Mouse (Mus musculus): ENCODE measurements around the gene Rbm15. TPM values are rescaled to one million over a fixed set of nuclear protein-coding genes. Genes with fewer than 3 reads are reported as not detected.

The Rbm15 gene
- polyA plus RNA-seq (2014; fragmentation: Nextera tagmentation; extraction: Ambion mirVana): 19.0 and 20.7 TPM in 2 replicates

- Histone ChIP-seq H3K9ac (replicated peaks; ENCODE audit: low read depth, low read length) (peak within 1 kb of the TSS; percentile 82), H3K27me3 (ENCODE audit: control insufficient read depth, insufficient read depth, low read length) (no peaks in the 10 kb centered on the region), H3K9me3 (ENCODE audit: control insufficient read depth, low read depth, low read length) (no peaks in the 10 kb centered on the region), H3K4me3 (ENCODE audit: low read depth, low read length) (peak within 1 kb of the TSS; percentile 97), H3K27ac (ENCODE audit: low read length) (peak within 1 kb of the TSS; percentile 96), H3K36me3 (ENCODE audit: control insufficient read depth, insufficient read depth, low read length) (peaks cover 16% of the 10 kb centered on the region), H3K4me2 (replicated peaks; ENCODE audit: low read depth, low read length) (peak within 1 kb of the TSS; percentile 95), H3K4me1 (ENCODE audit: control insufficient read depth, insufficient read depth, low read length) (peaks cover 24% of the 10 kb centered on the region)
- under 1% methylated on average over 62 of the region's 62 CpGs for WGBS
- peak; percentile 92 for ATAC-seq (ENCODE audit: insufficient number of reproducible peaks, insufficient read depth, low FRiP score, low read depth)
These were observed at the start of gene Rbm15 for GRCm38 (mm10) chr3:107333381-107334201. TSS of gene Rbm15 (minus strand) at chr3:107333673.

DNA sequence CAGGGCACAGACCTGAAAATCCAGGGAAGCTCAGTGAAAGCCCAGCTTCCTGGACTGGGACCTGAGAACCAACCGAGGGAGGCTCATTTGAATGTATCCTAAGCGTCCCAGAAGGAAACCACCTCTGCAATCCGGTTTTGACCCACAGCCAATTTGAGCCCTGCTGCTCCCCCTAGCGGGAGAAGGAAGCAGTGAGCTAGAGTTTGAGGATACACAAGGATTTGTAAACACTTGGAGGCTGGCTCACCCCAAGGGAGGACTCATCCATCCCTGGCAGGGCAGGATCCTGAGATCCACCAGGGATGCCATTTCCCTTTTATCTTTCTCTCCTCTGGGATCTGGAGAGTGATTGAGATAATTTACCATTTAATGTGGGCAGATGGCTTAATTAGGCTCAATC lies 45.9 kb upstream of the Rbm15 start:
- H3K27ac ChIP-seq (ENCODE audit: low read length): no peak overlapping the region
- H3K27me3 ChIP-seq (ENCODE audit: control insufficient read depth, insufficient read depth, low read length): no peaks in the 10 kb centered on the region
- no peak overlapping the region for H3K4me3 ChIP-seq (ENCODE audit: low read depth, low read length)
- H3K4me2 ChIP-seq (replicated peaks; ENCODE audit: low read depth, low read length): no peak overlapping the region
- no peak for ATAC-seq (ENCODE audit: insufficient number of reproducible peaks, insufficient read depth, low FRiP score, low read depth)
- H3K9ac ChIP-seq (replicated peaks; ENCODE audit: low read depth, low read length): no peak overlapping the region
- WGBS: 4% methylated on average over 4 of the region's 4 CpGs
- H3K9me3 ChIP-seq (ENCODE audit: control insufficient read depth, low read depth, low read length): no peaks in the 10 kb centered on the region
- no peaks in the 10 kb centered on the region for H3K4me1 ChIP-seq (ENCODE audit: control insufficient read depth, insufficient read depth, low read length)
- no peaks in the 10 kb centered on the region for H3K36me3 ChIP-seq (ENCODE audit: control insufficient read depth, insufficient read depth, low read length)

DNA sequence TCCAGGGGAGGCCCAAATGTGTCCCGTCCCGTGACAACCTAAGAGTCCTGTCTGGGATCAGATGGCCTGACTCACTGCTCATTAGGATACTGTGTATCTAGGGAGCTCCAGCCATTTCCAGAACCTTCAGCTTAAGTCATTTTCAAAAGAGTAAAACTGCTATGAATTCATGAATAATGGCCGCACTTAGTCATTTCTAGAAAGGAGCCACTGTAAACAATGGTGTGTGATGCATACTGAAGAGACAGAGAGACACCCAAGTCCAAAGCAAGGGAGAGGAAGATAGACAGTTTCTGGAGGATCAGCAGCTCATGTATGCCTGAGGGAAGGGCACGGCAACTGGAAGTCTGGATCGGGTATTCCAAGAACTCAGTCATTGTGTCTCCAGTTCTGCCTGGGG lies 45.2 kb upstream of the Rbm15 start:
- no peak overlapping the region for H3K4me3 ChIP-seq (ENCODE audit: low read depth, low read length)
- H3K27ac ChIP-seq (ENCODE audit: low read length): no peak overlapping the region
- H3K4me1 ChIP-seq (ENCODE audit: control insufficient read depth, insufficient read depth, low read length): no peaks in the 10 kb centered on the region
- no peaks in the 10 kb centered on the region for H3K9me3 ChIP-seq (ENCODE audit: control insufficient read depth, low read depth, low read length)
- H3K27me3 ChIP-seq (ENCODE audit: control insufficient read depth, insufficient read depth, low read length): no peaks in the 10 kb centered on the region
- H3K4me2 ChIP-seq (replicated peaks; ENCODE audit: low read depth, low read length): no peak overlapping the region
- 62% methylated on average over 5 of the region's 5 CpGs for WGBS
- no peaks in the 10 kb centered on the region for H3K36me3 ChIP-seq (ENCODE audit: control insufficient read depth, insufficient read depth, low read length)
- no peak overlapping the region for H3K9ac ChIP-seq (replicated peaks; ENCODE audit: low read depth, low read length)
- ATAC-seq (ENCODE audit: insufficient number of reproducible peaks, insufficient read depth, low FRiP score, low read depth): no peak

GRCm38 (mm10) chr3:107374948-107375664 lies 41.6 kb upstream of the Rbm15 start:
- Histone ChIP-seq H3K27ac (ENCODE audit: low read length) (no peak overlapping the region), H3K36me3 (ENCODE audit: control insufficient read depth, insufficient read depth, low read length) (no peaks in the 10 kb centered on the region)

DNA sequence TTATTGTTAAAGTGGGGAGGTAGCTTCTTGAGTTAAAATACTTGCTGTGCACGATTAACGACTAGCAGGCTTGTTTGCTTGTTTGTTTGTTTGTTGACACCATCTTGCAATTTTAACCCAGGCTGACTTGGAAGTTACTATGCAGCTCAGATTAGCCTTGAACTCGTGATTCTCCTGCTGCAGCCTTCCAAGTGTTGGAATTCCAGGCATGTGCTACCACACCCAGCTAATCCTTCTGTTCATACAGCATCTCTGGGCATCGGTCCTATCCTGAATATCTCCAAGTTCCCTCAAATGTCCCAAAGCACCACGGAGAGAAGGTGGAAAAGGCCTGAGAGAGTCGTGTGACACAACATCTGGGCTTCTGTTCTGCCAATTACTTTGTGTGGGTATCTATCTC lies 35.7 kb upstream of the Rbm15 start:
- Histone ChIP-seq H3K4me2 (replicated peaks; ENCODE audit: low read depth, low read length) (no peak overlapping the region), H3K27ac (ENCODE audit: low read length) (no peak overlapping the region), H3K4me3 (ENCODE audit: low read depth, low read length) (no peak overlapping the region), H3K36me3 (ENCODE audit: control insufficient read depth, insufficient read depth, low read length) (no peaks in the 10 kb centered on the region), H3K27me3 (ENCODE audit: control insufficient read depth, insufficient read depth, low read length) (no peaks in the 10 kb centered on the region), H3K4me1 (ENCODE audit: control insufficient read depth, insufficient read depth, low read length) (no peaks in the 10 kb centered on the region), H3K9me3 (ENCODE audit: control insufficient read depth, low read depth, low read length) (no peaks in the 10 kb centered on the region), H3K9ac (replicated peaks; ENCODE audit: low read depth, low read length) (no peak overlapping the region)
- WGBS: 73% methylated on average over 6 of the region's 6 CpGs
- no peak for ATAC-seq (ENCODE audit: insufficient number of reproducible peaks, insufficient read depth, low FRiP score, low read depth)

More at GRCm38 (mm10) chr3:107374948-107375664, 41.6 kb upstream of the Rbm15 start:
- ATAC-seq (ENCODE audit: insufficient number of reproducible peaks, insufficient read depth, low FRiP score, low read depth): no peak
- Histone ChIP-seq H3K4me3 (ENCODE audit: low read depth, low read length) (no peak overlapping the region), H3K4me1 (ENCODE audit: control insufficient read depth, insufficient read depth, low read length) (no peaks in the 10 kb centered on the region), H3K27me3 (ENCODE audit: control insufficient read depth, insufficient read depth, low read length) (no peaks in the 10 kb centered on the region), H3K9ac (replicated peaks; ENCODE audit: low read depth, low read length) (no peak overlapping the region), H3K9me3 (ENCODE audit: control insufficient read depth, low read depth, low read length) (no peaks in the 10 kb centered on the region), H3K4me2 (replicated peaks; ENCODE audit: low read depth, low read length) (no peak overlapping the region)
- WGBS: 15% methylated on average over 6 of the region's 6 CpGs

GRCm38 (mm10) chr3:107367938-107368599 lies 34.6 kb upstream of the Rbm15 start:
- no peak for ATAC-seq (ENCODE audit: insufficient number of reproducible peaks, insufficient read depth, low FRiP score, low read depth)
- Histone ChIP-seq H3K4me2 (replicated peaks; ENCODE audit: low read depth, low read length) (no peak overlapping the region), H3K4me1 (ENCODE audit: control insufficient read depth, insufficient read depth, low read length) (no peaks in the 10 kb centered on the region), H3K27ac (ENCODE audit: low read length) (no peak overlapping the region), H3K9me3 (ENCODE audit: control insufficient read depth, low read depth, low read length) (no peaks in the 10 kb centered on the region), H3K27me3 (ENCODE audit: control insufficient read depth, insufficient read depth, low read length) (no peaks in the 10 kb centered on the region), H3K4me3 (ENCODE audit: low read depth, low read length) (no peak overlapping the region), H3K36me3 (ENCODE audit: control insufficient read depth, insufficient read depth, low read length) (no peaks in the 10 kb centered on the region), H3K9ac (replicated peaks; ENCODE audit: low read depth, low read length) (no peak overlapping the region)
- 70% methylated on average over 8 of the region's 8 CpGs for WGBS

GRCm38 (mm10) chr3:107365341-107365740 lies 31.9 kb upstream of the Rbm15 start:
- 85% methylated on average over 4 of the region's 4 CpGs for WGBS
- H3K27me3 ChIP-seq (ENCODE audit: control insufficient read depth, insufficient read depth, low read length): no peaks in the 10 kb centered on the region
- no peak for ATAC-seq (ENCODE audit: insufficient number of reproducible peaks, insufficient read depth, low FRiP score, low read depth)
- no peaks in the 10 kb centered on the region for H3K36me3 ChIP-seq (ENCODE audit: control insufficient read depth, insufficient read depth, low read length)
- H3K4me1 ChIP-seq (ENCODE audit: control insufficient read depth, insufficient read depth, low read length): no peaks in the 10 kb centered on the region
- no peak overlapping the region for H3K4me3 ChIP-seq (ENCODE audit: low read depth, low read length)
- H3K27ac ChIP-seq (ENCODE audit: low read length): no peak overlapping the region
- no peaks in the 10 kb centered on the region for H3K9me3 ChIP-seq (ENCODE audit: control insufficient read depth, low read depth, low read length)
- no peak overlapping the region for H3K9ac ChIP-seq (replicated peaks; ENCODE audit: low read depth, low read length)
- H3K4me2 ChIP-seq (replicated peaks; ENCODE audit: low read depth, low read length): no peak overlapping the region

DNA sequence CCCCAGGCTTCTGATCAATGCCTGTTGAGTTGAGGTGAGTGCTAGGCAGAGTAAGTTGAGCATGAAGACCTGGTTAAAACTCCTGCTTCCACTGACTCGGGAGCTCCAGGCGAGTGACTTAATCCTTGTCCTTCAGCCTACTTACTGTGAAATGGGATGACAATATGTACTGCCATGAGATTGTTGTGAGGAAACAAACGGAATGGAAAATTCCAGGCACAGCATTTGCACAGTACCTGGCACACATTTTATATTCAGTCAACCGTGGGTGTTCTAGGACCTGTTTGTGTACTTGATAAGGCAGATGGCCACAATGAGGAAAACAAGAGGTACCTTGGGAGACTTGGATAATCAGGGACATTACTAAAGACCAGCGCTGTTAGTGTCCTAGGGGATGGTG lies 29.9 kb upstream of the Rbm15 start:
- Histone ChIP-seq H3K27me3 (ENCODE audit: control insufficient read depth, insufficient read depth, low read length) (no peaks in the 10 kb centered on the region), H3K4me2 (replicated peaks; ENCODE audit: low read depth, low read length) (no peak overlapping the region), H3K4me1 (ENCODE audit: control insufficient read depth, insufficient read depth, low read length) (no peaks in the 10 kb centered on the region), H3K27ac (ENCODE audit: low read length) (no peak overlapping the region), H3K9me3 (ENCODE audit: control insufficient read depth, low read depth, low read length) (no peaks in the 10 kb centered on the region), H3K4me3 (ENCODE audit: low read depth, low read length) (no peak overlapping the region), H3K36me3 (ENCODE audit: control insufficient read depth, insufficient read depth, low read length) (no peaks in the 10 kb centered on the region), H3K9ac (replicated peaks; ENCODE audit: low read depth, low read length) (no peak overlapping the region)
- ATAC-seq (ENCODE audit: insufficient number of reproducible peaks, insufficient read depth, low FRiP score, low read depth): no peak
- WGBS: 83% methylated on average over 5 of the region's 5 CpGs

Measured in stomach, embryonic 14.5 days (tissue).